ENCODE assay signal across 8 mouse cellular contexts in genomic region chr7:12921318-12921704, GRCm38 (mm10). TPM values are rescaled to one million over a fixed set of nuclear protein-coding genes. Genes with fewer than 3 reads are reported as not detected.
DNase-seq lines count a peak whose midpoint lies in the region; ATAC-seq lines count a peak whose summit lies in the region.

No protein-coding gene starts in this region.

- DNase-seq in kidney, adult 9 months: no peak
- peak; percentile 49 for DNase-seq in hindbrain, embryonic 14.5 days (ENCODE audit: low spot score)
- no peak for DNase-seq in urinary bladder, adult 2 months (ENCODE audit: low spot score)
- DNase-seq in c-Kit-positive CD71-positive TER-119-positive erythroid progenitor cells, embryonic 14.5 days (ENCODE audit: low spot score): no peak
- no peak for DNase-seq in cerebellum, adult 9-10 months

- peak overlapping the region; percentile 92 for H3K4me2 ChIP-seq in kidney, embryonic 16.5 days (replicated peaks; ENCODE audit: low read depth, low read length)
- peak overlapping the region; percentile 96 for H3K4me2 ChIP-seq in hindbrain, embryonic 14.5 days (replicated peaks)
- H3K4me2 ChIP-seq in midbrain, embryonic 15.5 days: peak overlapping the region; percentile 89

- H3K27ac ChIP-seq in kidney, embryonic 16.5 days (ENCODE audit: low read length): peak overlapping the region; percentile 94
- peak overlapping the region; percentile 96 for H3K27ac ChIP-seq in brown adipose tissue, adult 24 weeks (replicated peaks; ENCODE audit: low read depth, low read length)
- peak overlapping the region; percentile 95 for H3K27ac ChIP-seq in hindbrain, embryonic 14.5 days
- H3K27ac ChIP-seq in midbrain, embryonic 15.5 days: peak overlapping the region; percentile 92

- ATAC-seq in kidney, embryonic 16.5 days (ENCODE audit: low FRiP score, low TSS enrichment): peak; percentile 17; the same call in 1 of the 2 replicates
- no peak for ATAC-seq in hindbrain, embryonic 14.5 days (ENCODE audit: low FRiP score)
- ATAC-seq in midbrain, embryonic 15.5 days (replicated peaks): no peak; the same call in 1 of the 2 replicates

- peak overlapping the region; percentile 94 for H3K9ac ChIP-seq in kidney, embryonic 16.5 days (replicated peaks; ENCODE audit: low read length)
- peak overlapping the region; percentile 92 for H3K9ac ChIP-seq in hindbrain, embryonic 14.5 days
- H3K9ac ChIP-seq in midbrain, embryonic 15.5 days: peak overlapping the region; percentile 80

- H3K4me3 ChIP-seq in kidney, embryonic 16.5 days (ENCODE audit: low read length): peak overlapping the region; percentile 98
- H3K4me3 ChIP-seq in brown adipose tissue, adult 24 weeks (ENCODE audit: insufficient read depth, low read depth, low read length): peak overlapping the region; percentile 75
- peak overlapping the region; percentile 73 for H3K4me3 ChIP-seq in hindbrain, embryonic 14.5 days (replicated peaks; ENCODE audit: low read length)
- H3K4me3 ChIP-seq in midbrain, embryonic 15.5 days: peak overlapping the region; percentile 79

- H3K27me3 ChIP-seq in kidney, embryonic 16.5 days (ENCODE audit: insufficient read depth, low read length): no peaks in the 10 kb centered on the region
- peaks cover 13% of the 10 kb centered on the region for H3K27me3 ChIP-seq in hindbrain, embryonic 14.5 days (ENCODE audit: control insufficient read depth, insufficient read depth, low read length)
- peaks cover 9% of the 10 kb centered on the region for H3K27me3 ChIP-seq in midbrain, embryonic 15.5 days (replicated peaks)

- WGBS in kidney, embryonic 16.5 days: 1% methylated on average over 3 of the region's 3 CpGs
- WGBS in hindbrain, embryonic 14.5 days: 2% methylated on average over 3 of the region's 3 CpGs
- WGBS in midbrain, embryonic 15.5 days: 0% methylated on average over 3 of the region's 3 CpGs

- H3K36me3 ChIP-seq in kidney, embryonic 16.5 days (ENCODE audit: insufficient read depth, low read length): peaks cover 33% of the 10 kb centered on the region
- H3K36me3 ChIP-seq in hindbrain, embryonic 14.5 days (replicated peaks; ENCODE audit: control insufficient read depth, insufficient read depth): peaks cover 31% of the 10 kb centered on the region
- peaks cover 30% of the 10 kb centered on the region for H3K36me3 ChIP-seq in midbrain, embryonic 15.5 days (replicated peaks)

- H3K4me1 ChIP-seq in kidney, embryonic 16.5 days (ENCODE audit: insufficient read depth, low read length): peaks cover 16% of the 10 kb centered on the region
- peaks cover 6% of the 10 kb centered on the region; the same call in 1 of the 2 replicates for H3K4me1 ChIP-seq in brown adipose tissue, adult 24 weeks (ENCODE audit: control insufficient read depth, insufficient read depth, insufficient read length, low read length)
- peaks cover 11% of the 10 kb centered on the region for H3K4me1 ChIP-seq in hindbrain, embryonic 14.5 days (replicated peaks; ENCODE audit: control insufficient read depth, insufficient read depth, low read length)
- peaks cover 17% of the 10 kb centered on the region for H3K4me1 ChIP-seq in midbrain, embryonic 15.5 days

- no peaks in the 10 kb centered on the region for H3K9me3 ChIP-seq in kidney, embryonic 16.5 days (ENCODE audit: low read length)
- no peaks in the 10 kb centered on the region for H3K9me3 ChIP-seq in hindbrain, embryonic 14.5 days (ENCODE audit: control insufficient read depth, low read length)
- H3K9me3 ChIP-seq in midbrain, embryonic 15.5 days: no peaks in the 10 kb centered on the region

RNA-seq across cellular contexts. Expression of gene Rps5, which starts 0.8 kb away (rescaled TPM):
- 983 and 1,044 TPM in 2 replicates for polyA plus RNA-seq in kidney, embryonic 16.5 days (2015; fragmentation: Nextera tagmentation; extraction: Ambion mirVana)
- 533 and 648 TPM in 2 replicates for polyA plus RNA-seq in brown adipose tissue, adult 24 weeks (2012; ENCODE audit: insufficient read depth, insufficient read length, missing spikeins)
- 671 and 781 TPM in 2 replicates for polyA plus RNA-seq in hindbrain, embryonic 14.5 days (2014; fragmentation: Nextera tagmentation; extraction: Ambion mirVana)
- polyA plus RNA-seq in midbrain, embryonic 15.5 days (2015; fragmentation: Nextera tagmentation; extraction: Ambion mirVana): 567 and 593 TPM in 2 replicates
- 2,520 and 2,810 TPM in 2 replicates for polyA plus RNA-seq in urinary bladder, adult 2 months (2012; rRNA removed)

RNA-seq across cellular contexts. Expression of gene Rnf225, which starts 5.9 kb away (rescaled TPM):
- polyA plus RNA-seq in kidney, embryonic 16.5 days (2015; fragmentation: Nextera tagmentation; extraction: Ambion mirVana): 0.46 and 0.60 TPM in 2 replicates
- polyA plus RNA-seq in brown adipose tissue, adult 24 weeks (2012; ENCODE audit: insufficient read depth, insufficient read length, missing spikeins): not detected in 2 replicates
- 0.87 and 0.95 TPM in 2 replicates for polyA plus RNA-seq in hindbrain, embryonic 14.5 days (2014; fragmentation: Nextera tagmentation; extraction: Ambion mirVana)
- 0.90 and 0.93 TPM in 2 replicates for polyA plus RNA-seq in midbrain, embryonic 15.5 days (2015; fragmentation: Nextera tagmentation; extraction: Ambion mirVana)
- polyA plus RNA-seq in urinary bladder, adult 2 months (2012; rRNA removed): 2.1 and 2.3 TPM in 2 replicates

RNA-seq across cellular contexts. Expression of gene Zscan22, which starts 23.7 kb away (rescaled TPM):
- 20.4 and 22.0 TPM in 2 replicates for polyA plus RNA-seq in kidney, embryonic 16.5 days (2015; fragmentation: Nextera tagmentation; extraction: Ambion mirVana)
- 3.0 and 3.6 TPM in 2 replicates for polyA plus RNA-seq in brown adipose tissue, adult 24 weeks (2012; ENCODE audit: insufficient read depth, insufficient read length, missing spikeins)
- polyA plus RNA-seq in hindbrain, embryonic 14.5 days (2014; fragmentation: Nextera tagmentation; extraction: Ambion mirVana): 10.5 and 13.0 TPM in 2 replicates
- polyA plus RNA-seq in midbrain, embryonic 15.5 days (2015; fragmentation: Nextera tagmentation; extraction: Ambion mirVana): 11.8 and 12.8 TPM in 2 replicates
- 11.4 and 12.3 TPM in 2 replicates for polyA plus RNA-seq in urinary bladder, adult 2 months (2012; rRNA removed)

RNA-seq across cellular contexts. Expression of gene Zfp128, which starts 40.3 kb away (rescaled TPM):
- 4.2 and 5.0 TPM in 2 replicates for polyA plus RNA-seq in kidney, embryonic 16.5 days (2015; fragmentation: Nextera tagmentation; extraction: Ambion mirVana)
- 2.0 and 2.5 TPM in 2 replicates for polyA plus RNA-seq in brown adipose tissue, adult 24 weeks (2012; ENCODE audit: insufficient read depth, insufficient read length, missing spikeins)
- polyA plus RNA-seq in hindbrain, embryonic 14.5 days (2014; fragmentation: Nextera tagmentation; extraction: Ambion mirVana): 7.8 and 9.1 TPM in 2 replicates
- polyA plus RNA-seq in midbrain, embryonic 15.5 days (2015; fragmentation: Nextera tagmentation; extraction: Ambion mirVana): 8.6 and 9.4 TPM in 2 replicates
- polyA plus RNA-seq in urinary bladder, adult 2 months (2012; rRNA removed): 2.5 TPM in 2 replicates

RNA-seq across cellular contexts. Expression of gene Zfp324, which starts 44.3 kb away (rescaled TPM):
- 10.4 and 12.1 TPM in 2 replicates for polyA plus RNA-seq in kidney, embryonic 16.5 days (2015; fragmentation: Nextera tagmentation; extraction: Ambion mirVana)
- 1.4 and 2.7 TPM in 2 replicates for polyA plus RNA-seq in brown adipose tissue, adult 24 weeks (2012; ENCODE audit: insufficient read depth, insufficient read length, missing spikeins)
- polyA plus RNA-seq in hindbrain, embryonic 14.5 days (2014; fragmentation: Nextera tagmentation; extraction: Ambion mirVana): 12.2 and 13.9 TPM in 2 replicates
- polyA plus RNA-seq in midbrain, embryonic 15.5 days (2015; fragmentation: Nextera tagmentation; extraction: Ambion mirVana): 17.1 and 17.7 TPM in 2 replicates
- 4.6 and 4.7 TPM in 2 replicates for polyA plus RNA-seq in urinary bladder, adult 2 months (2012; rRNA removed)
